Mouse (Mus musculus) embryonic stem cell, embryonic (primary cell): ENCODE measurements around the gene Tmem220.

Experiments
- CTCF ChIA-PET, 4 experiments: fragments of 300-600 bp in 2 of 4; fragments of 350-600 bp in 2 of 4; sonication (Branson Sonifier 250); formaldehyde crosslinking; loops; one replicate each; lab custom pipeline; 2022; ENCODE audit warnings: inconsistent platforms in 2 of 4; lab: Charles Lee
- POLR2A ChIA-PET, 4 experiments: fragments of 300-600 bp in 2 of 4; fragments of 350-600 bp in 2 of 4; sonication (Branson Sonifier 250); formaldehyde crosslinking; loops; one replicate each; lab custom pipeline; 2022; ENCODE audit warnings: antibody characterized with exemption in 4 of 4, inconsistent platforms in 1 of 4; lab: Charles Lee

The Tmem220 gene

GRCm38 (mm10) chr11:67007961-67008360 lies 17.0 kb upstream of the Tmem220 start:
- ChIA-PET CTCF (interaction anchor here in 2 of 4 experiments (0.6 to 1.4 kb wide), 8 partner anchors 13 to 109 kb away, joined by 3 to 4 read pairs (median 3); no protein-coding TSS in a partner anchor), POLR2A (interaction anchor here in 3 of 4 experiments (0.7 to 1.9 kb wide), 8 partner anchors 8 to 88 kb away, joined by 3 to 6 read pairs (median 4); no protein-coding TSS in a partner anchor)

GRCm38 (mm10) chr11:67008528-67008927 lies 16.4 kb upstream of the Tmem220 start:
- ChIA-PET POLR2A (interaction anchor here in 3 of 4 experiments (0.8 to 1.9 kb wide), 7 partner anchors 8 to 89 kb away, joined by 3 to 6 read pairs (median 4); no protein-coding TSS in a partner anchor), CTCF (interaction anchor here in 1 of 4 experiments (0.7 to 1.4 kb wide), 6 partner anchors 12 to 109 kb away, joined by 3 to 4 read pairs (median 4); no protein-coding TSS in a partner anchor)

- POLR2A ChIA-PET = interaction anchor here in 1 of 4 experiments (1.2 kb wide), 1 partner anchor 10 kb away, joined by 3 read pairs; no protein-coding TSS in a partner anchor
- CTCF ChIA-PET = interaction anchor here in 1 of 4 experiments (1.3 kb wide), 1 partner anchor 111 kb away, joined by 4 read pairs; no protein-coding TSS in a partner anchor
Measured at GRCm38 (mm10) chr11:67010430-67010829, 14.5 kb upstream of the Tmem220 start.

- ChIA-PET POLR2A (interaction anchor here in 3 of 4 experiments (0.6 to 1.4 kb wide), 18 partner anchors 9 to 399 kb away, joined by 3 to 6 read pairs (median 4); partner anchors contain the start of gene Tmem220 (in 1 of the 3)), CTCF (interaction anchor here (0.6 to 1.3 kb wide), 9 partner anchors 8 to 112 kb away, joined by 3 to 6 read pairs (median 4); no protein-coding TSS in a partner anchor)
Measured at GRCm38 (mm10) chr11:67011635-67012034, 13.3 kb upstream of the Tmem220 start.

- ChIA-PET CTCF (interaction anchor here (0.6 to 4.4 kb wide), 21 partner anchors 8 to 511 kb away, joined by 3 to 35 read pairs (median 4); partner anchors contain the start of genes Pirt (in 3 of the 4) and Myh3 (in 1 of the 4)), POLR2A (interaction anchor here (0.5 to 9.0 kb wide), 43 partner anchors 9 to 905 kb away, joined by 3 to 80 read pairs (median 5); partner anchors contain the start of genes Pirt (in 3 of the 4), Adprm (in 1 of the 4) and Sco1 (in 1 of the 4))
Measured at GRCm38 (mm10) chr11:67017801-67018591, 7.0 kb upstream of the Tmem220 start.

- ChIA-PET POLR2A (interaction anchor here (0.6 to 9.0 kb wide), 28 partner anchors 8 to 908 kb away, joined by 3 to 80 read pairs (median 5); partner anchors contain the start of genes Pirt (in 2 of the 4), Adprm (in 1 of the 4) and Sco1 (in 1 of the 4)), CTCF (interaction anchor here (0.6 to 4.4 kb wide), 54 partner anchors 7 to 1200 kb away, joined by 3 to 35 read pairs (median 4); partner anchors contain the start of gene Pirt (in 3 of the 4))
Measured at GRCm38 (mm10) chr11:67019711-67020475, 5.1 kb upstream of the Tmem220 start.

GRCm38 (mm10) chr11:67020948-67021347 lies 4.0 kb upstream of the Tmem220 start:
- ChIA-PET CTCF (interaction anchor here (0.5 to 4.4 kb wide), 51 partner anchors 9 to 1201 kb away, joined by 3 to 35 read pairs (median 4); partner anchors contain the start of gene Pirt (in 4 of the 4)), POLR2A (interaction anchor here (0.6 to 9.0 kb wide), 27 partner anchors 9 to 121 kb away, joined by 3 to 80 read pairs (median 5); partner anchors contain the start of gene Pirt (in 2 of the 4))

GRCm38 (mm10) chr11:67022354-67023115 lies 2.4 kb upstream of the Tmem220 start:
- CTCF ChIA-PET = interaction anchor here (0.6 to 2.9 kb wide), 31 partner anchors 17 to 1202 kb away, joined by 3 to 15 read pairs (median 4); partner anchors contain the start of gene Pirt (in 1 of the 4)
- POLR2A ChIA-PET = interaction anchor here (0.6 to 9.0 kb wide), 24 partner anchors 10 to 805 kb away, joined by 3 to 80 read pairs (median 4); partner anchors contain the start of genes Pirt (in 2 of the 4), Adprm (in 1 of the 4) and Sco1 (in 1 of the 4)

- ChIA-PET CTCF (interaction anchor here (0.6 to 3.3 kb wide), 26 partner anchors 12 to 1202 kb away, joined by 3 to 24 read pairs (median 4); partner anchors contain the start of gene Pirt (in 1 of the 4)), POLR2A (interaction anchor here (0.8 to 9.0 kb wide), 29 partner anchors 9 to 1202 kb away, joined by 3 to 80 read pairs (median 4); partner anchors contain the start of genes Pirt (in 2 of the 4), Adprm (in 1 of the 4) and Sco1 (in 1 of the 4))
Measured at GRCm38 (mm10) chr11:67023191-67023590, 1.8 kb upstream of the Tmem220 start.

GRCm38 (mm10) chr11:67023802-67024340 lies 1.1 kb upstream of the Tmem220 start:
- ChIA-PET POLR2A (interaction anchor here (0.6 to 9.0 kb wide), 39 partner anchors 10 to 1203 kb away, joined by 3 to 80 read pairs (median 4); partner anchors contain the start of genes Pirt (in 3 of the 4), Adprm (in 2 of the 4) and Sco1 (in 2 of the 4)), CTCF (interaction anchor here (0.5 to 3.3 kb wide), 46 partner anchors 10 to 856 kb away, joined by 3 to 24 read pairs (median 4); partner anchors contain the start of genes Adprm (in 2 of the 4), Sco1 (in 2 of the 4), Dnah9 (in 1 of the 4) and Myh3 (in 1 of the 4))

- CTCF ChIA-PET = interaction anchor here (0.5 to 2.0 kb wide), 16 partner anchors 9 to 436 kb away, joined by 3 to 10 read pairs (median 3); partner anchors contain the start of genes Adprm (in 1 of the 4) and Sco1 (in 1 of the 4)
- POLR2A ChIA-PET = interaction anchor here in 3 of 4 experiments (0.6 to 3.1 kb wide), 9 partner anchors 9 to 62 kb away, joined by 3 to 13 read pairs (median 4); partner anchors contain the start of genes Adprm (in 1 of the 3) and Sco1 (in 1 of the 3)
Measured at GRCm38 (mm10) chr11:67030904-67031602, 6.1 kb downstream of the Tmem220 start.

GRCm38 (mm10) chr11:67031603-67031915 lies 6.6 kb downstream of the Tmem220 start:
- POLR2A ChIA-PET = interaction anchor here in 2 of 4 experiments (0.5 to 1.9 kb wide), 7 partner anchors 8 to 73 kb away, joined by 3 to 13 read pairs (median 3); no protein-coding TSS in a partner anchor

GRCm38 (mm10) chr11:67034775-67035485 lies 10.0 kb downstream of the Tmem220 start:
- ChIA-PET POLR2A (interaction anchor here in 1 of 4 experiments (0.6 to 1.8 kb wide), 4 partner anchors 10 to 17 kb away, joined by 3 to 5 read pairs (median 3); no protein-coding TSS in a partner anchor), CTCF (no interaction called here)

More at GRCm38 (mm10) chr11:67031603-67031915, 6.6 kb downstream of the Tmem220 start:
- CTCF ChIA-PET = interaction anchor here in 3 of 4 experiments (0.5 to 2.0 kb wide), 16 partner anchors 8 to 1719 kb away, joined by 3 to 10 read pairs (median 3); partner anchors contain the start of genes Adprm (in 1 of the 3) and Sco1 (in 1 of the 3)

- ChIA-PET CTCF (no interaction called here), POLR2A (interaction anchor here in 1 of 4 experiments (1.0 to 1.3 kb wide), 2 partner anchors 11 to 13 kb away, joined by 3 read pairs; no protein-coding TSS in a partner anchor)
Measured at GRCm38 (mm10) chr11:67036229-67036628, 11.3 kb downstream of the Tmem220 start.
